Mouse (Mus musculus) testis, adult 2 months (tissue): ENCODE measurements around the gene Kalrn. TPM values are rescaled to one million over a fixed set of nuclear protein-coding genes. Genes with fewer than 3 reads are reported as not detected.

Experiments
- H3K27ac ChIP-seq: fragments of 200-500 bp; 2 replicates; pipeline ENCODE4 v1.5.1; 2012; ENCODE audit warnings: low read depth, low read length; ENCODE audit not compliant: control insufficient read depth, insufficient read depth
- H3K27me3 ChIP-seq: fragments of 200-500 bp; 2 replicates; pipeline ENCODE4 v1.6.1; 2012; ENCODE audit warnings: mild to moderate bottlenecking, low read length, moderate library complexity; ENCODE audit not compliant: control insufficient read depth, insufficient read depth
- H3K36me3 ChIP-seq: fragments of 200-500 bp; 2 replicates; pipeline ENCODE4 v1.6.1; 2012; ENCODE audit warnings: mild to moderate bottlenecking, low read length; ENCODE audit not compliant: control insufficient read depth, insufficient read depth
- H3K4me1 ChIP-seq: fragments of 200-500 bp; 2 replicates; pipeline ENCODE4 v1.6.1; 2012; ENCODE audit warnings: low read length; ENCODE audit not compliant: control insufficient read depth, insufficient read depth
- H3K4me3 ChIP-seq: fragments of 200-500 bp; 2 replicates; pipeline ENCODE4 v1.5.1; 2012; ENCODE audit warnings: low read depth, mild to moderate bottlenecking, low read length, moderate library complexity, mixed read lengths; ENCODE audit not compliant: control insufficient read depth
- CTCF ChIP-seq: fragments of 200-500 bp; IDR thresholded peaks from 2 replicates; pipeline ENCODE4 v1.5.1; 2012; ENCODE audit warnings: low read depth, mild to moderate bottlenecking, inconsistent platforms, low read length, moderate library complexity; ENCODE audit not compliant: control insufficient read depth, insufficient read depth, insufficient replicate concordance
- POLR2A ChIP-seq: fragments of 200-500 bp; IDR thresholded peaks from 2 replicates; pipeline ENCODE4 v1.6.1; 2012; ENCODE audit warnings: low read depth, mild to moderate bottlenecking, inconsistent platforms, low read length, moderate library complexity; ENCODE audit not compliant: control insufficient read depth
- polyA plus RNA-seq: library from polyadenylated mRNA; depleted of rRNA; stranded (reverse); fragments of >200 nt; gene quantifications from 2 replicates; pipeline ENCODE4 v1.2.3, GENCODE M21; 2012

Kalrn gene
- polyA plus RNA-seq, 1 experiment: 5.7 TPM

DNA sequence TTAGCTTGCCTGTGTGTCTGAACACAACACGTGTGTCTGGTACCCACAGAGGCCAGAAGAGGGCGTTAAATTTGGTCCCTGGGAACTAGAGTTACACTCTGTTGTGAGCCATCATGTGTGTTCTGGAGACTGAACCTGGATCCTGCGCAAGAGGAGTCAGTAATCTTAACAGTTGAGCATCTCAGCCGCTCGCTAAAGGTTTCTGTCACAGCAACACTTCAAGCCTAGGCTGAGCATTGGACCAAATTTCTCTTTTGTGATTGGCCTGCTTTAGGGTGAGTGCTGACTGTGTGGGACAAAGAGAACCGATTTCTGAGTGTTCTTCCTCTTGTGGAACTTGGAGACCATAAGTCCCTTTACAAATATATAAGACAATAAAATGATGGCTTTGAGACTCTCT lies 622.9 kb downstream of the Kalrn start:
- Histone ChIP-seq H3K4me1 (no peaks in the 10 kb centered on the region), H3K36me3 (no peaks in the 10 kb centered on the region), H3K4me3 (no peak overlapping the region), H3K27me3 (no peaks in the 10 kb centered on the region), H3K27ac (no peak overlapping the region)
- TF ChIP-seq POLR2A: no peak
- TF ChIP-seq CTCF: no peak

DNA sequence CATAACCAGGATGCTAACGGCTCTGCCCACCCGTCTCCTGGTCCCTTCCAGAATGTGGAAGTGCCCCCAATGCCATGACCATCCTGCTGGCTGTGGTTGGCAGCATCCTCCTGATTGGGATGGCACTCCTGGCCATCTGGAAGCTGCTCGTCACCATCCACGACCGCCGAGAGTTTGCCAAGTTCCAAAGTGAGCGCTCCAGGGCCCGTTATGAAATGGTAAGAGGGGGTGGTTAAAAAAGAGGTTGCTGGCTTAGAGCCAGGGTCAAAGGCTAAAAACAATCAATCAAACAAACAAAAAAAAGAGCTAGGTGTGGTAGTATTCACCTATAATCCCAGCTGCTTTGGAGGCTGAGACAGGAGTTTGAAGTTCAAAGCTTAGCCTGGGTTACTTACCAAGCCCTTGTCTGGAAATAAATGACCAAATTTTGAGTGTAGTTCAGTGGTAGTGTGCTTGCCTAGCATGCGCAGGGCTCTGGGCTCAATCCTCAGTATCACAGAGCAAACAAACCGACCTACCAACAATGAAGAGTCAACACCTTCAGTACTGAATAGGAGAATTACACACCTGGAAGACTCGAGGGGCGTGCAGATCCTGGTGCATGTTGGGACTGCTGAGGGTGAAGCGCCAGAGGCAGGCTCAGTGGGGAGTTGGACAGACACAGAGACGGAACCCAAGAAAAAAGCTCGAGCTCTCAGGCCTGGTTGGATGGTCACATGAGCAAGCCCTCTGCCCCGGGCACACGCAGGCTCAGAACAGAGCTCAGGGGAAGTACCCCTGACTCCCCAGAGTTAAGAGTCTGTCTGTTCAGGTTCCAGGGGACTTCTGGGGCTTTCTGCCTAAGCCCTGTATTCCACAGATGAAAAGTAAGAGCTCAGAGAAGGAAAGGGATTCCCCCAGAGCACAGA lies 625.4 kb downstream of the Kalrn start:
- H3K27ac ChIP-seq: no peak overlapping the region

DNA sequence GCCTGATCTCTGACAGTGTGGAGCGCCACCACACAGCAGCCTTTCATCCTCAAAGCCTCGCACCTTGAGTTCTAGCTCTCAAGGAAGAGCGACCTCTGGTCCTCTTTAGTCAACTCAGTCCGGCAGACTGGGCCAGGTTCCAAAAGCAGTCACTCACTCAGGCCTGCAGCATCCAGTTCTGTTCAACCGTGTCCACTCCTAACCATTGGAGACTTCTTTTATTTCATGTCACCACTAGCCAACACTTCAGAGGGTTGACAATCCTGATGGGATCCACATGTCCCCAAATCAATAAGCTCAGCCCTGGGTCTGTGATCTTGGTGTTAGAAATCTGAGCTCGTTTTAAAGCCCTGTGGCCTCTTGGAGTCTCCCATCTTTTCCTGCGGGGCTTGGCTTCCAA lies 627.3 kb downstream of the Kalrn start:
- H3K27ac ChIP-seq: no peak overlapping the region
- no peak for TF ChIP-seq POLR2A
- TF ChIP-seq CTCF: no peak
- H3K36me3 ChIP-seq: no peaks in the 10 kb centered on the region
- H3K27me3 ChIP-seq: no peaks in the 10 kb centered on the region
- no peak overlapping the region for H3K4me3 ChIP-seq
- no peaks in the 10 kb centered on the region for H3K4me1 ChIP-seq

More for the DNA sequence above, 625.4 kb downstream of the Kalrn start:
- Histone ChIP-seq H3K4me1 (no peaks in the 10 kb centered on the region), H3K36me3 (no peaks in the 10 kb centered on the region), H3K4me3 (no peak overlapping the region), H3K27me3 (no peaks in the 10 kb centered on the region)
- TF ChIP-seq CTCF: no peak
- TF ChIP-seq POLR2A: no peak

DNA sequence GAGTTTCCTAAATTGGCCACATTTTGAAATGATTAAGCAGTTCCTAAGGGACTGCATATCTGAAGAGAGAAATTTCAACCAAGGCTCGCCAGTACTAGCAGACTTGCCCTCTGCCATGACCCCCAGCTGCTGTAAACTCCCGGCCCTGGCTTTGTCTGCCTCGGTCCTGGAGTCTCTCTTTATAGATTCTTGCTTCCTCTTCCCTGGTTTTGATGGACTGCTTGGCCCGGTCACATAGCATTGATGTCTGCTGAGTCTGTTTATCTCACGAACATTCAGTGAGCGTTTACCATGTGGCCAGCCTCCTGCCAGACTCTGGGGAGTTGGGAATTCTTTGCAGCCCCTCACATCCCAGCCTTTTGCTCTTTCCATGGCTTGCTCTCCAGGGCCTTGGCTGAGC lies 628.6 kb downstream of the Kalrn start:
- H3K27ac ChIP-seq: no peak overlapping the region

DNA sequence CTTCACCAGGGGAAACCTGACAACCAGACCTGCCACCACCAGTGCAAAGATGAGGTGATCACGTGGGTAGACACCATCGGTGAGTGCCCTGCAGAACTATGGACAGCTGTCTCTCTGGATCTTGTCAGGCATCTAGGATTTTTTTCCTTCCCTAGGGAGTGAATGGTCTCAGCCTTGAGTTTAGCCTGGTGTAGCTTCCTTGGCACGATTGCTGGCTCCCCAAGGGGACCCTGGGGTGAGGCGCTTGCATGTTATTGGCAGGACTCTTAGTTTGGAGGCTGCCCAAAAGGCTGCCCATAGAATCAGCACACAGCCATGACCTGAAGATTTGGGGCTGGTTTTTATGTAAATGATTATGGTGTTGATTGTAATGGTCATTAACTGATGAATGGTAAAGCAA lies 629.2 kb downstream of the Kalrn start:
- Histone ChIP-seq H3K4me3 (no peak overlapping the region), H3K27me3 (no peaks in the 10 kb centered on the region), H3K36me3 (no peaks in the 10 kb centered on the region), H3K4me1 (no peaks in the 10 kb centered on the region), H3K27ac (no peak overlapping the region)
- no peak for TF ChIP-seq CTCF
- TF ChIP-seq POLR2A: no peak

More for the DNA sequence above, 628.6 kb downstream of the Kalrn start:
- no peak overlapping the region for H3K4me3 ChIP-seq
- no peaks in the 10 kb centered on the region for H3K27me3 ChIP-seq
- no peak for TF ChIP-seq CTCF
- TF ChIP-seq POLR2A: no peak
- H3K4me1 ChIP-seq: no peaks in the 10 kb centered on the region
- H3K36me3 ChIP-seq: no peaks in the 10 kb centered on the region

DNA sequence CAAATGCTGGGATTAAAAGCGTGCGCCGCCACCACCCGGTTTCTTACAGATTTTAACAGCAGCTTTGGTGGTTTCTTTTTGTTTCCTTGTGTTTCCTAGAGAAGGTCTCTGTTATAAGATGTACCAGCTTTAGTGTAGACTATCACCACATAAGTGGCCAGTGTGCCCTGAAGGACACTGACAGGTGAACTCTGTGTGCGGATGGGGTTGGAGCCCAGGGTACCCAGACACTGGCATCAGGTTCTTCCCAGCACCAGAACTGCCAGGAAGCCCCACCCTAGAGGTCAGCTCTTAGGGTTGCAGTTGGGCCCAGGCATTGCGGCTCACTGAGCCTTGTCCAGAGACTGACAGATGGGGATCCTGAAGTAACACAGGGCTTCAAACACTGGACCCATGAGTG lies 629.9 kb downstream of the Kalrn start:
- TF ChIP-seq CTCF (no peak), POLR2A (no peak)
- Histone ChIP-seq H3K4me3 (no peak overlapping the region), H3K27me3 (no peaks in the 10 kb centered on the region), H3K4me1 (no peaks in the 10 kb centered on the region), H3K27ac (no peak overlapping the region), H3K36me3 (no peaks in the 10 kb centered on the region)

DNA sequence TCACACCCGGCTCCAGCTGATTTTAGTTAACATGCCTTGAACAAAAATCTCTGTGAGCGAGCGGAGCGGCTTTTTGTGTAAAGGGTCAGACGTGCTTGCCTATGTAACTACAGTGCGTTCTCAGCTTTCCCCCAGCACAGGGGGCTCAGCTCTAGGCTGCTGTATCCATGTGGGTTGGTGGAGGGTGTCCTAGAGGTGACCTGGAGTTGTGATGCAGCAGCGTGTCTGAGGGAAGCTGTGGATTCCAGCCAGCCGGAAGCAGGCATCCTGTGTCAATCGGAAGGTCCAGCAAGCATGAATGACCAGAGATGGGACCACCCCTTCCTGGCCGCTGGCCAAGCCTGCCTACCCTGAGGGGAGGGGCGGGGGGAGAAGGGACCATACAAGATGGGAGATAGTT lies 631.0 kb downstream of the Kalrn start:
- Histone ChIP-seq H3K36me3 (no peaks in the 10 kb centered on the region), H3K27me3 (no peaks in the 10 kb centered on the region), H3K4me3 (no peak overlapping the region), H3K4me1 (no peaks in the 10 kb centered on the region), H3K27ac (no peak overlapping the region)
- TF ChIP-seq POLR2A (no peak), CTCF (no peak)
